Mouse (Mus musculus) forebrain, embryonic 11.5 days (tissue): ENCODE data around the gene Dapk3. TPM values are rescaled to one million over a fixed set of nuclear protein-coding genes. Genes with fewer than 3 reads are reported as not detected.

Experiments used
- polyA plus RNA-seq: library from polyadenylated mRNA; unstranded; fragments of >200 nt; fragmentation: Nextera tagmentation; extraction: Ambion mirVana; gene quantifications from 2 replicates; pipeline ENCODE4 v1.2.1, GENCODE M21; 2014

Gene Dapk3
- polyA plus RNA-seq, 1 experiment from 2014 or later: 54.8 TPM

Other genes with a start within 250 kb of the Dapk3 start
- 8.0 and 9.2 TPM in 2 replicates for gene Gng7, start 168.1 kb upstream of the Dapk3 start, polyA plus RNA-seq
- gene Diras1, start 157.3 kb upstream of the Dapk3 start, polyA plus RNA-seq: 1.5 and 2.2 TPM in 2 replicates
- gene Slc39a3, start 145.6 kb upstream of the Dapk3 start, polyA plus RNA-seq: 19.4 and 21.6 TPM in 2 replicates
- 259 and 265 TPM in 2 replicates for gene Sgta, start 122.8 kb upstream of the Dapk3 start, polyA plus RNA-seq
- 76.1 and 78.9 TPM in 2 replicates for gene Thop1, start 113.0 kb upstream of the Dapk3 start, polyA plus RNA-seq
- gene Creb3l3, start 84.1 kb upstream of the Dapk3 start, polyA plus RNA-seq: 0.33 and 0.49 TPM in 2 replicates
- 212 and 232 TPM in 2 replicates for gene Map2k2, start 77.1 kb upstream of the Dapk3 start, polyA plus RNA-seq
- 8.8 and 10.1 TPM in 2 replicates for gene Zbtb7a, start 47.8 kb upstream of the Dapk3 start, polyA plus RNA-seq
- 54.0 and 65.0 TPM in 2 replicates for gene Pias4, start 15.1 kb upstream of the Dapk3 start, polyA plus RNA-seq
- 467 and 501 TPM in 2 replicates for gene Eef2, start 6.4 kb upstream of the Dapk3 start, polyA plus RNA-seq
- not detected in 2 replicates for gene 4930442H23Rik, start 844 bp downstream of the Dapk3 start, polyA plus RNA-seq
- not detected in 2 replicates for gene Nmrk2, start 19.0 kb downstream of the Dapk3 start, polyA plus RNA-seq
- 20.9 and 23.2 TPM in 2 replicates for gene Atcay, start 47.8 kb downstream of the Dapk3 start, polyA plus RNA-seq
- gene Zfr2, start 50.1 kb downstream of the Dapk3 start, polyA plus RNA-seq: 5.3 and 6.4 TPM in 2 replicates
- 2.6 and 4.0 TPM in 2 replicates for gene Matk, start 69.9 kb downstream of the Dapk3 start, polyA plus RNA-seq
- gene Mrpl54, start 83.9 kb downstream of the Dapk3 start, polyA plus RNA-seq: 147 and 154 TPM in 2 replicates
- gene Apba3, start 84.0 kb downstream of the Dapk3 start, polyA plus RNA-seq: 36.2 and 42.0 TPM in 2 replicates
- 10.1 and 11.9 TPM in 2 replicates for gene Tjp3, start 108.6 kb downstream of the Dapk3 start, polyA plus RNA-seq
- gene Pip5k1c, start 110.0 kb downstream of the Dapk3 start, polyA plus RNA-seq: 74.1 and 74.9 TPM in 2 replicates
- 51.2 and 53.2 TPM in 2 replicates for gene Cactin, start 138.1 kb downstream of the Dapk3 start, polyA plus RNA-seq
- 1.9 and 2.6 TPM in 2 replicates for gene Tbxa2r, start 145.7 kb downstream of the Dapk3 start, polyA plus RNA-seq
- 0.07 TPM in 1 of 2 replicates, not detected in the other for gene Gipc3, start 160.3 kb downstream of the Dapk3 start, polyA plus RNA-seq
- gene Hmg20b, start 167.5 kb downstream of the Dapk3 start, polyA plus RNA-seq: 109 and 111 TPM in 2 replicates
- gene Mfsd12, start 174.5 kb downstream of the Dapk3 start, polyA plus RNA-seq: 4.5 and 4.7 TPM in 2 replicates
- 0.15 and 0.40 TPM in 2 replicates for gene 4930404N11Rik, start 182.8 kb downstream of the Dapk3 start, polyA plus RNA-seq
- gene Fzr1, start 195.5 kb downstream of the Dapk3 start, polyA plus RNA-seq: 132 and 144 TPM in 2 replicates
- gene Dohh, start 201.4 kb downstream of the Dapk3 start, polyA plus RNA-seq: 61.0 and 66.3 TPM in 2 replicates
- 3.0 and 3.5 TPM in 2 replicates for gene Gm48551, start 201.5 kb downstream of the Dapk3 start, polyA plus RNA-seq
- 1.1 and 3.0 TPM in 2 replicates for gene Gm48552, start 206.0 kb downstream of the Dapk3 start, polyA plus RNA-seq
- 2.8 and 3.3 TPM in 2 replicates for gene Smim24, start 210.0 kb downstream of the Dapk3 start, polyA plus RNA-seq